Mouse (Mus musculus) yolk sac, embryonic 10.5 days (tissue): ENCODE results near the gene Ttll2.
"Not testable (repeated sequence)": the region's sequence is repeated elsewhere in the genome, so short reads cannot be mapped to it uniquely, and the experiment has no call there.

Experiments
- DNase-seq: peaks from one replicate; pipeline ENCODE4 v3.0.0-alpha.2; 2017; ENCODE audit warnings: low spot score

Gene Ttll2

DNA sequence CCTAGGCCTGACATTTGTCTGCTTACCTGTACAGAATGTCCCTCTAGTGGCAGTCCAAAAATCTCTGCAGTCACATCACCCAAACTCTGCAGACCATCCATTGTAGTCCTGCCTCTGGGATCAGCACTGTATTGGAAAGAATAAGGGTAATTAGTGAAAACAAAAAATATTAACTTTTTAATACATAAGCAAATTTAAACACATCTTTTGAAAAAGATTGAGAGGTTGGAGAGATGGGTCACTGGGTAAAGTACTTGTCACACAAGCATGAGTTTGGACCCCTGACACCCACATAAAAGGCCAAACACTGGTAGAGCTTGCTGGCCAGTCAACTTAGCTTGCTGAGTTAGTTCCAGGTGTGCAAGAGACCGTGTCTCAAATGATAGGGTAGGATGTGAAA, at the start of gene Ttll2:
Gene Ttll2, minus strand, starts transcription at position 101 of the 400 bp plus-strand sequence.
- not testable (repeated sequence) for DNase-seq

DNA sequence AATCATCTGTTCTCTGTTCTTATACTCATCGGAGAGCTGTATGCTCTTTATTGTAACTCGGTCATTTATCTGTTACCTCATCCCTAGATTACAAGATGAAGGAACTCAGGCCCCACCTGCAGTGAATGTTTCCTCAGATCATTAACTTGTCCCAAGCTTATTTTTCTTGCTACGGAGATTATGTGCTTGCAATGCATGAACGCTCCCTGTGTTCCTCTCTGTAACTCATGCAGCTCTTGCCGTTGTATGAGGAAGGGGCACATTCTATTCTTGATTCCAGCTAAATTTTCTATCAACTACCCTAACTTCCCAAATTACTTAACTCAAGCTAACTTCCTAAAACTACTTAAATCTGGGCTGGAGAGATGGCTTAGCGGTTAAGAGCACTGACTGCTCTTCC, 47.3 kb upstream of the Ttll2 start:
- DNase-seq = not testable (repeated sequence)

GRCm38 (mm10) chr17:7398198-7398847, 45.8 kb upstream of the Ttll2 start:
- not testable (repeated sequence) for DNase-seq

GRCm38 (mm10) chr17:7397079-7397478, 44.6 kb upstream of the Ttll2 start:
- not testable (repeated sequence) for DNase-seq

- DNase-seq = not testable (repeated sequence)
Measured at GRCm38 (mm10) chr17:7396288-7396687, 43.8 kb upstream of the Ttll2 start.

GRCm38 (mm10) chr17:7395671-7396070, 43.2 kb upstream of the Ttll2 start:
- DNase-seq = not testable (repeated sequence)

DNA sequence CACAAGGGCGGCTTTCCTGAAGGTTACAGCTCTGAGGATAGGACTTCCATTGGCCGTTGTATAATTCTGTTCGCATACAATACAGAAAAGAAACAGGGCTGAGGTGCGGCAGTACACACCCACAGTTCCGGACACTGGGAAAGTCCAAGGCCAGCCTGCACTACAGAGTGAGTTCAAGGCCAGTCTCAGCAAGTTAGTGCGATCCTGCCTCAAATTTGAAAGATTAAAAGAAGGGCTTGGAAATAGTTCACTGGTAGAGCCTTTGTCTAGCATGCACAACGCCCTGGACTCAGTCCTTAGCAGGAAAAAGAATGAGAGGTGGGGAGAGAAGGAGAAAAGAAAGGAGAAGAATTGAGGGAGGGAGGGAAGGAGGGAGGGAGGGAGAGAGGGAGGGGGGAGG, 42.6 kb upstream of the Ttll2 start:
- not testable (repeated sequence) for DNase-seq

DNA sequence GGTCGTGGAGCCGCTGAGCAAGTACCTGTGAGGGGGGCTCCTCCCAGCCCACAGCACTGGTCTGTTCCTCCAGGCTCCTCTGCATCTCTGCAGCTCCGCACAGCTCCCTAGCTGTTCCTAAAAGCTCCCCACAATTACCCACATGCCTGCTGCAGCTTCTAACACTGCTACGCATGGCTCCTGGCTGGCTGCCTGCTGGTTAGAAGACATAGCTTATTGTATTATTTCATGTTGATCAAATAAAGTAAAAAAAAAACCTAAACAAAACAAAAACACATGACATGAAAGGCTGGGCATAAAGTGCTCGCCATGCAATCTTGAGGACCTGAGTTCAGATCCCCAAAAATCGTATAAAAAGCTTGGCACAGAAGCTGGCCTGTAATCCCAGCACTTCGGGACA, 37.4 kb upstream of the Ttll2 start:
- not testable (repeated sequence) for DNase-seq

- DNase-seq = not testable (repeated sequence)
Measured at GRCm38 (mm10) chr17:7388958-7389356, 36.5 kb upstream of the Ttll2 start.

GRCm38 (mm10) chr17:7388341-7388957, 36.0 kb upstream of the Ttll2 start:
- DNase-seq = not testable (repeated sequence)

- not testable (repeated sequence) for DNase-seq
Measured at GRCm38 (mm10) chr17:7386016-7386415, 33.5 kb upstream of the Ttll2 start.

GRCm38 (mm10) chr17:7385364-7385763, 32.9 kb upstream of the Ttll2 start, which contains the start of gene Unc93a2:
Unc93a2 (minus strand) TSS chr17:7385464.
- DNase-seq = not testable (repeated sequence)

DNA sequence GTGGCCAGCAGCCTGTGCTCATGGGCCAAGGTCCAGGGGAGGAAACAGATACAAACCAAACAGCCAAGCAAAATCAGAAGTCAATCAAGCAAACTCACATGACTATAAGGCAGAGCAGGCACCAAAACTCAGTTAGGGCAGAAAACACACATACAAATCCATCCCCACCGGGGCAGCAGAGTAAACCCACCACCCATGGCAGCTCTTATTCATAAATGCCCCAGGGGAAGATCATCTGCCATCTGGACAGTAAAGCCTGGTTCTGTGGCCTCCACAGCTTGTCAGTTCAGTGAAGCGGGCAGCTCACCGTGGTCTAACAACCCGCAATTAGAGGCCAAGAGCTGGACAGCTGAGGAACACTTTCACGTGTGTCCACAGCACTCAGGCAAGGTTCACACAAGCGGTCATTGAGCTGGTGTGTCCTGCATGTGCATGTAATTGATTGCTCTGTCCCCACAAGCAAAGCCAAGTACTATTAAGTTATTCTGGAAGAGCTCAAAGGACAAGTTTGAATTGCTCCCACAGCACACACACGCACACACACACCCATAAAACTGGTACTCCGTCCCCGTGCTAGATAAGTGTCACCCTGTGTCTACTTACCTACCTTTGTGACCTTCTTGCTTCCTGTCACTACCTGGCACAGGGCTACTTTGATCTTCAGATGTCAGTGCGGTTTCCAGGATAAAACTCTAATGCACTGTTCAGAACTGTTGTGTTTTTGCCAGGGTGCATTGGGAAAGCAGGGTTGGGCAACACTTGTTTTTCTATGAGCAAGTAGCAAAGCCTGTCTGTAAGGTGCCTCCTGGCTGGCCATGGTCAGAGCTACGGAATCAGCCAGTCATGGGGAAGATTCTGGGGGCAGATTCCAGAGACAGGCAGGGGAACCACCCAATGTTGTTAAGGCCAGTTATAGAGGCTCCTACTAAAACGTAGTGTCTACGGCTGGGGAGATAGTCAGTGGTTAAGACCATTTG, 31.0 kb upstream of the Ttll2 start:
- not testable (repeated sequence) for DNase-seq

GRCm38 (mm10) chr17:7382711-7383110, 30.2 kb upstream of the Ttll2 start:
- not testable (repeated sequence) for DNase-seq

DNA sequence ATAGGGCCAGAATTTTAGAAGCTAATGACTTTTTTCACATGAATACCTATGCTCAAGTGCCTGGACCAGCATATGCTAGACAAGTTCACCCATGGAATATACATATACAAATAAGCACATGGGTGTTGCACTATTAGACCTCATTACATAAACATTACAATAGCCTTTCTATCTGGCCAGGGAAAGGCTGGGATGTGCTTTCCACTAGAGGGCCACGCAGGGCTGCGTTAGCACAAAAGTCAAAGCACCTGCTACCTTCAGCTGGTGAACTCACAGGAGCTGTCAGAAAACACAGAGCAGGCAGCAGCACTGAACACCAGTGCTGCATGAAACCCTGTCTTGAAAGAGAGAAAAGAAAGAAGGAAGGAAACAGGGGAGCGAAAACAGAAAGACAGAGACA, 25.4 kb upstream of the Ttll2 start:
- DNase-seq = not testable (repeated sequence)

GRCm38 (mm10) chr17:7376951-7377700, 24.6 kb upstream of the Ttll2 start:
- not testable (repeated sequence) for DNase-seq

GRCm38 (mm10) chr17:7371879-7372278, 19.4 kb upstream of the Ttll2 start, which contains the start of gene Gm49630:
Gm49630 (minus strand) TSS chr17:7371979.
- not testable (repeated sequence) for DNase-seq

GRCm38 (mm10) chr17:7369401-7369800, 16.9 kb upstream of the Ttll2 start:
- not testable (repeated sequence) for DNase-seq

DNA sequence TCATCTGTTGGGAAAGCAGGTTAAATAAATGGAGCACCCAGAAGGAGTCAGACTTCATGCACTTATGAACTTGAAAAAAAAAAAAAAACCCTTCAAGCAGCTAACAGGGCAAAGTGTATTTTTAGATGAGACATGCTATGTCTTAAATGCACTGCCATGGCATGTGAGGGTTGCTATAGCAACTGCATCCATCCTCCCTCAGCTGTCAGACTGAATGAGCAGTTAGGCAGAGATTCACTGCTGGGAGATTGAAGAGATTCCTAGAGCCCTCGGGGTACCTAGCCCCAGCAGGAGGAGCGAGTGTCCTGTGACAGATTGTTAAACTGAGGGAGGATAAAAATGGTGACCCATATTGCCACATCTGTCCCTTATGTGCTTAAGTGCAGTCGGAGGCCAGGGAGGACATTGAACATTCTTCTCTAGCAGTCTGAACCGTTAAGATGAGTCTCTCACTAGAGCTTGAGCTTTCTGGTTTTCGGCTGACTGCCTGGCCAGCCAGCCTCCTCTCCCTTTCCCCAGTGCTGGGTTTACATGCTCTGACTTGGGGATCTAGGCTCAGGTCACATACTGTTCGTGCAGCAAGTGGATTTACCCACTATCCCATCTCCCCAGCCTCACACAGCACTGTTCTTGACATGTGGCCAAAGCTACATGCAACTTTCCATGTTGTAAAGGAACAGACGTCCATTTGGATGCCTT, 14.3 kb upstream of the Ttll2 start:
- DNase-seq = not testable (repeated sequence)

DNA sequence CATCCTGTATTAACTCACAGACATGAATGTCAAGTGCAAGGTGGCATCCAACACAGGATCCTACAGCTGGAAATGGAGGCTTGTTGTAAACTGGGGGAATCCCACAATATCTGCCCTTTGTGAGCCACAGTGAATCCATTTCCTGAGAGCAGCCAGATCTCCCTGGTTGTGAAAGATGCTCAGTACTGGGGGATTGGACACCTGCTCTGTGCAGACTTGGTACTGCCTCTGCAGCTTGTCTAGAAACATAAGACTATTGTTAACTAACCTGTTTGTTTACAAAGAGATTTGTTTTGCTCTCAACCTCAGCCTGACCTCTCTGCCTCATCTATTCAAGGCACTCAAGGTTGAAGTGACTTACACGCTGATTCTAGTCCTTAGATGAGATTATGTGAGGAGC, 13.8 kb upstream of the Ttll2 start:
- DNase-seq = not testable (repeated sequence)

DNA sequence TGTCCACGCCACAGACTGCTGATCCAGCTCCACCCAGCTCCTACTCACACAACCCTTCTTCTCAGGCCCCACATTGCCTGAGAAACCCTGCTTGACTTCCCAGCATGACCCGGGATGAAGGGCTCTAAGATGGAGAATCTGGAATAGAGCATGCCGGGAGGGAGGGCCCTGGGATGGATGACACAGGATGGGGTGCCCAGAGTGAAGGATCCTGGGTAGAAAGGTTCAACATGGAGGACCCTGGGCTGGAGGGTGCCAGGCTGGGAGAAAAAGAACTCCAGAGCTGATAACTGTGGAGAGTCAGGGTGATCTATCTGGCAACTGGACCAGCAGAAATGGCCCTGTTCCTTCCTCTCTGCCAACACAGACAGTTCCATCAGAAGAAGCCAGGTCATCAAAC, 13.1 kb upstream of the Ttll2 start:
- not testable (repeated sequence) for DNase-seq
